Mouse (Mus musculus) testis, adult 2 months (tissue): ENCODE data around the gene Iqce. TPM values are rescaled to one million over a fixed set of nuclear protein-coding genes. Genes with fewer than 3 reads are reported as not detected.

Experiments
- H3K27ac ChIP-seq: fragments of 200-500 bp; 2 replicates; pipeline ENCODE4 v1.5.1; 2012; ENCODE audit warnings: low read depth, low read length; ENCODE audit not compliant: control insufficient read depth, insufficient read depth
- H3K27me3 ChIP-seq: fragments of 200-500 bp; 2 replicates; pipeline ENCODE4 v1.6.1; 2012; ENCODE audit warnings: mild to moderate bottlenecking, low read length, moderate library complexity; ENCODE audit not compliant: control insufficient read depth, insufficient read depth
- H3K36me3 ChIP-seq: fragments of 200-500 bp; 2 replicates; pipeline ENCODE4 v1.6.1; 2012; ENCODE audit warnings: mild to moderate bottlenecking, low read length; ENCODE audit not compliant: control insufficient read depth, insufficient read depth
- H3K4me1 ChIP-seq: fragments of 200-500 bp; 2 replicates; pipeline ENCODE4 v1.6.1; 2012; ENCODE audit warnings: low read length; ENCODE audit not compliant: control insufficient read depth, insufficient read depth
- H3K4me3 ChIP-seq: fragments of 200-500 bp; 2 replicates; pipeline ENCODE4 v1.5.1; 2012; ENCODE audit warnings: low read depth, mild to moderate bottlenecking, low read length, moderate library complexity, mixed read lengths; ENCODE audit not compliant: control insufficient read depth
- CTCF ChIP-seq: fragments of 200-500 bp; IDR thresholded peaks from 2 replicates; pipeline ENCODE4 v1.5.1; 2012; ENCODE audit warnings: low read depth, mild to moderate bottlenecking, inconsistent platforms, low read length, moderate library complexity; ENCODE audit not compliant: control insufficient read depth, insufficient read depth, insufficient replicate concordance
- POLR2A ChIP-seq: fragments of 200-500 bp; IDR thresholded peaks from 2 replicates; pipeline ENCODE4 v1.6.1; 2012; ENCODE audit warnings: low read depth, mild to moderate bottlenecking, inconsistent platforms, low read length, moderate library complexity; ENCODE audit not compliant: control insufficient read depth
- polyA plus RNA-seq: library from polyadenylated mRNA; depleted of rRNA; stranded (reverse); fragments of >200 nt; gene quantifications from 2 replicates; pipeline ENCODE4 v1.2.3, GENCODE M21; 2012

The Iqce gene
- polyA plus RNA-seq, 1 experiment: 126 TPM

GRCm38 (mm10) chr5:140623791-140624190 is 78.4 kb downstream of the Iqce start:
- Histone ChIP-seq H3K27ac (no peak overlapping the region), H3K4me1 (no peaks in the 10 kb centered on the region), H3K36me3 (no peaks in the 10 kb centered on the region), H3K4me3 (no peak overlapping the region), H3K27me3 (no peaks in the 10 kb centered on the region)
- TF ChIP-seq CTCF: no peak
- TF ChIP-seq POLR2A: no peak

GRCm38 (mm10) chr5:140622978-140623670 is 79.1 kb downstream of the Iqce start:
- Histone ChIP-seq H3K4me1 (no peaks in the 10 kb centered on the region), H3K27ac (no peak overlapping the region), H3K4me3 (no peak overlapping the region), H3K36me3 (no peaks in the 10 kb centered on the region), H3K27me3 (no peaks in the 10 kb centered on the region)
- TF ChIP-seq CTCF (no peak), POLR2A (no peak)

GRCm38 (mm10) chr5:140621517-140621916 is 80.7 kb downstream of the Iqce start:
- no peak overlapping the region for H3K4me3 ChIP-seq
- H3K27me3 ChIP-seq: no peaks in the 10 kb centered on the region
- TF ChIP-seq POLR2A (no peak), CTCF (no peak)
- H3K4me1 ChIP-seq: no peaks in the 10 kb centered on the region
- no peaks in the 10 kb centered on the region for H3K36me3 ChIP-seq
- H3K27ac ChIP-seq: no peak overlapping the region

- TF ChIP-seq POLR2A: no peak
- no peak for TF ChIP-seq CTCF
- H3K27me3 ChIP-seq: no peaks in the 10 kb centered on the region
- no peak overlapping the region for H3K4me3 ChIP-seq
- H3K4me1 ChIP-seq: no peaks in the 10 kb centered on the region
- no peak overlapping the region for H3K27ac ChIP-seq
- no peaks in the 10 kb centered on the region for H3K36me3 ChIP-seq
Observed at GRCm38 (mm10) chr5:140621092-140621491, 81.1 kb downstream of the Iqce start.

- no peaks in the 10 kb centered on the region for H3K36me3 ChIP-seq
- no peaks in the 10 kb centered on the region for H3K27me3 ChIP-seq
- H3K27ac ChIP-seq: no peak overlapping the region
- TF ChIP-seq POLR2A (no peak), CTCF (no peak)
- no peak overlapping the region for H3K4me3 ChIP-seq
- H3K4me1 ChIP-seq: no peaks in the 10 kb centered on the region
Observed at GRCm38 (mm10) chr5:140619895-140620736, 82.1 kb downstream of the Iqce start.

- Histone ChIP-seq H3K27ac (no peak overlapping the region), H3K27me3 (no peaks in the 10 kb centered on the region), H3K4me1 (no peaks in the 10 kb centered on the region), H3K36me3 (no peaks in the 10 kb centered on the region), H3K4me3 (no peak overlapping the region)
- TF ChIP-seq CTCF (peak; percentile 71; the same call in 1 of the 2 replicates), POLR2A (no peak)
Observed at GRCm38 (mm10) chr5:140619151-140619771, 82.9 kb downstream of the Iqce start.

GRCm38 (mm10) chr5:140617714-140618113 is 84.5 kb downstream of the Iqce start:
- no peak overlapping the region for H3K27ac ChIP-seq
- H3K4me3 ChIP-seq: no peak overlapping the region
- no peak for TF ChIP-seq CTCF
- no peak for TF ChIP-seq POLR2A
- H3K36me3 ChIP-seq: no peaks in the 10 kb centered on the region
- H3K4me1 ChIP-seq: no peaks in the 10 kb centered on the region
- H3K27me3 ChIP-seq: no peaks in the 10 kb centered on the region

- Histone ChIP-seq H3K27ac (no peak overlapping the region), H3K27me3 (no peaks in the 10 kb centered on the region), H3K4me1 (no peaks in the 10 kb centered on the region), H3K4me3 (no peak overlapping the region), H3K36me3 (no peaks in the 10 kb centered on the region)
- TF ChIP-seq CTCF (no peak), POLR2A (no peak)
Observed at GRCm38 (mm10) chr5:140616691-140617090, 85.5 kb downstream of the Iqce start.
